Mouse (Mus musculus) ES-E14 (cell line): ENCODE measurements around the gene BC005624.

Source experiments
- CHD2 ChIP-seq: IDR thresholded peaks from 2 replicates; pipeline ENCODE4 v1.6.1; 2014; ENCODE audit warnings: mild to moderate bottlenecking, low read depth, low read length, inconsistent platforms
- ZC3H11A ChIP-seq: IDR thresholded peaks from 2 replicates; pipeline ENCODE4 v1.6.1; 2012; ENCODE audit warnings: low read depth, mild to moderate bottlenecking, inconsistent platforms, low read length, borderline replicate concordance

DNA sequence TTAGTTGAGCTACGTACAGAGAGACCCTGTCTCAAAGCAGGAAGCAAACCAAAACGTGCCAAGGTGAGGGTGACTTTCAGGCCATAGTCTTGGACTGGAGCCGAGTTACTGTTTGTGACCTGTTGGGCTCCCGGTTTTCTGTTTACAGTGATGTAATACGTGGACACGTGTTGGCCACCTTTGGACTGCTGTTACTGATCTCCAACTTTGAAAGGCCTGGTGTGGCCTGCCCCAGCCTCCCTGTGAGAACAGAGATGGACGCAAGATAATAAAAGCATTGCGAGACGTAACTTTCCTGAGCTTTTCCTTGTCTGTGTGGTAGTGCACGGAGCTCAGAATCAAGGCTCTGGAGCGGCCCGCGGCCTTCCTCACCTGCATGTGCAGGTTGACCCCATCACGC is 23.3 kb downstream of the BC005624 start:
- TF ChIP-seq CHD2 (no peak), ZC3H11A (no peak)
